Mouse (Mus musculus): ENCODE data around the gene Col6a6. TPM values are rescaled to one million over a fixed set of nuclear protein-coding genes. Genes with fewer than 3 reads are reported as not detected.

Gene Col6a6
- total and polyA plus RNA-seq, 3 experiments = not detected

GRCm38 (mm10) chr9:105827076-105827647, 798 bp downstream of the Col6a6 start:
- Histone ChIP-seq H3K27ac (ENCODE audit: control insufficient read depth, low read depth, low read length) (no peak overlapping the region), H3K9ac (ENCODE audit: control insufficient read depth, low read depth, low read length, poor library complexity, severe bottlenecking) (no peak overlapping the region), H3K79me2 (ENCODE audit: control insufficient read depth, insufficient read depth, low read length, poor library complexity) (no peaks in the 10 kb centered on the region), H3K9me3 (replicated peaks; ENCODE audit: insufficient read depth, low read length) (no peaks in the 10 kb centered on the region), H3K4me3 (ENCODE audit: control insufficient read depth in 1 of 2, insufficient read depth in 1 of 2, low read depth in 2 of 2, low read length in 2 of 2) (no peak overlapping the region), H3K36me3 (ENCODE audit: control insufficient read depth in 1 of 2, insufficient read depth in 2 of 2, low read length in 2 of 2) (no peaks in the 10 kb centered on the region), H3K4me1 (ENCODE audit: control insufficient read depth in 1 of 2, insufficient read depth in 2 of 2, low read length in 2 of 2) (no peaks in the 10 kb centered on the region), H3K27me3 (ENCODE audit: control insufficient read depth in 1 of 2, insufficient read depth in 2 of 2, low read length in 2 of 2) (no peaks in the 10 kb centered on the region)
- no peak for DNase-seq (ENCODE audit: low read depth, low spot score)
- TF ChIP-seq MXI1 (IDR thresholded peaks at IDR 0.05; ENCODE audit: low read depth, low read length) (no peak), ETS1 (IDR thresholded peaks at IDR 0.05; ENCODE audit: low read depth, low read length) (no peak), ZMIZ1 (IDR thresholded peaks at IDR 0.05; ENCODE audit: low read depth, low read length) (no peak)

GRCm38 (mm10) chr9:105820711-105821110, 7.2 kb downstream of the Col6a6 start:
- H3K27me3 ChIP-seq (ENCODE audit: control insufficient read depth in 1 of 2, insufficient read depth in 2 of 2, low read length in 2 of 2) = no peaks in the 10 kb centered on the region
- TF ChIP-seq TCF12 (IDR thresholded peaks at IDR 0.05; ENCODE audit: low read depth, low read length) (no peak), USF2 (IDR thresholded peaks at IDR 0.05; ENCODE audit: borderline replicate concordance in 1 of 2, insufficient read depth in 1 of 2, low read depth in 1 of 2, low read length in 2 of 2) (no peak), TBP (IDR thresholded peaks at IDR 0.05; ENCODE audit: low read depth, low read length) (no peak), MEF2A (IDR thresholded peaks at IDR 0.05; ENCODE audit: extremely low read depth, insufficient replicate concordance, low read depth, low read length, poor library complexity, severe bottlenecking) (no peak), NELFE (IDR thresholded peaks at IDR 0.05; ENCODE audit: low read depth, low read length) (no peak), JUND (IDR thresholded peaks at IDR 0.05; ENCODE audit: low read depth, low read length) (no peak), SIN3A (IDR thresholded peaks at IDR 0.05; ENCODE audit: low read length) (no peak), GATA1 (IDR thresholded peaks at IDR 0.05; ENCODE audit: low read depth, low read length) (no peak)
- H3K4me1 ChIP-seq (ENCODE audit: control insufficient read depth in 1 of 2, insufficient read depth in 2 of 2, low read length in 2 of 2) = no peaks in the 10 kb centered on the region
- no peak overlapping the region for H3K27ac ChIP-seq (ENCODE audit: control insufficient read depth, low read depth, low read length)
- H3K4me3 ChIP-seq (ENCODE audit: control insufficient read depth in 1 of 2, insufficient read depth in 1 of 2, low read depth in 2 of 2, low read length in 2 of 2) = no peak overlapping the region
- DNase-seq (ENCODE audit: low read depth, low spot score) = no peak
- H3K36me3 ChIP-seq (ENCODE audit: control insufficient read depth in 1 of 2, insufficient read depth in 2 of 2, low read length in 2 of 2) = no peaks in the 10 kb centered on the region
- no peak overlapping the region for H3K9ac ChIP-seq (ENCODE audit: control insufficient read depth, low read depth, low read length, poor library complexity, severe bottlenecking)
- H3K9me3 ChIP-seq (replicated peaks; ENCODE audit: insufficient read depth, low read length) = no peaks in the 10 kb centered on the region
- H3K79me2 ChIP-seq (ENCODE audit: control insufficient read depth, insufficient read depth, low read length, poor library complexity) = no peaks in the 10 kb centered on the region

GRCm38 (mm10) chr9:105819155-105819709, 8.7 kb downstream of the Col6a6 start:
- DNase-seq (ENCODE audit: low read depth, low spot score) = no peak
- H3K9ac ChIP-seq (ENCODE audit: control insufficient read depth, low read depth, low read length, poor library complexity, severe bottlenecking) = no peak overlapping the region
- TF ChIP-seq EP300 (IDR thresholded peaks at IDR 0.05; ENCODE audit: low read depth in 1 of 2, low read length in 2 of 2) (no peak), TBP (IDR thresholded peaks at IDR 0.05; ENCODE audit: low read depth, low read length) (no peak), JUND (IDR thresholded peaks at IDR 0.05; ENCODE audit: low read depth, low read length) (no peak), UBTF (IDR thresholded peaks at IDR 0.05; ENCODE audit: borderline replicate concordance, insufficient read depth, low read depth, low read length) (no peak), MEF2A (IDR thresholded peaks at IDR 0.05; ENCODE audit: extremely low read depth, insufficient replicate concordance, low read depth, low read length, poor library complexity, severe bottlenecking) (no peak), CTCF (IDR thresholded peaks at IDR 0.05 in 2 of 3, conservative IDR thresholded peaks at IDR 0.05 in 1 of 3; ENCODE audit: control insufficient read depth in 1 of 3, insufficient read depth in 1 of 3, low read depth in 2 of 3, low read length in 3 of 3, poor library complexity in 1 of 3, severe bottlenecking in 1 of 3) (no peak), MYC (IDR thresholded peaks at IDR 0.05; ENCODE audit: low read depth, low read length) (no peak)
- H3K79me2 ChIP-seq (ENCODE audit: control insufficient read depth, insufficient read depth, low read length, poor library complexity) = no peaks in the 10 kb centered on the region
- H3K36me3 ChIP-seq (ENCODE audit: control insufficient read depth in 1 of 2, insufficient read depth in 2 of 2, low read length in 2 of 2) = no peaks in the 10 kb centered on the region
- H3K27ac ChIP-seq (ENCODE audit: control insufficient read depth, low read depth, low read length) = no peak overlapping the region
- H3K4me1 ChIP-seq (ENCODE audit: control insufficient read depth in 1 of 2, insufficient read depth in 2 of 2, low read length in 2 of 2) = no peaks in the 10 kb centered on the region
- no peak overlapping the region for H3K4me3 ChIP-seq (ENCODE audit: control insufficient read depth in 1 of 2, insufficient read depth in 1 of 2, low read depth in 2 of 2, low read length in 2 of 2)
- H3K27me3 ChIP-seq (ENCODE audit: control insufficient read depth in 1 of 2, insufficient read depth in 2 of 2, low read length in 2 of 2) = no peaks in the 10 kb centered on the region
- H3K9me3 ChIP-seq (replicated peaks; ENCODE audit: insufficient read depth, low read length) = no peaks in the 10 kb centered on the region
